Mouse (Mus musculus) kidney, postnatal 4 days (tissue): ENCODE data around the gene Olfr347.

Experiments
- DNase-seq, 2 experiments: peaks; one replicate each; pipeline ENCODE4 v3.0.0; 2021; ENCODE audit warnings: mixed read lengths in 2 of 2

The Olfr347 gene

GRCm38 (mm10) chr2:36731602-36732001, at the start of gene Olfr347:
TSS of gene Olfr347 (plus strand) at chr2:36731902.
- no peak for DNase-seq

GRCm38 (mm10) chr2:36685488-36685887, 46.2 kb upstream of the Olfr347 start, which contains the start of gene Olfr346:
TSS of gene Olfr346 (plus strand) at chr2:36685788.
- no peak for DNase-seq

- DNase-seq = peak; percentile 10 to 14
Observed at GRCm38 (mm10) chr2:36736226-36736625, 4.5 kb downstream of the Olfr347 start.

- no peak for DNase-seq
Observed at GRCm38 (mm10) chr2:36783976-36784375, 52.3 kb downstream of the Olfr347 start, which contains the start of gene Olfr348. TSS of gene Olfr348 (plus strand) at chr2:36784276.
